Mouse (Mus musculus): ENCODE data around the gene Zyx.

The Zyx gene

DNA sequence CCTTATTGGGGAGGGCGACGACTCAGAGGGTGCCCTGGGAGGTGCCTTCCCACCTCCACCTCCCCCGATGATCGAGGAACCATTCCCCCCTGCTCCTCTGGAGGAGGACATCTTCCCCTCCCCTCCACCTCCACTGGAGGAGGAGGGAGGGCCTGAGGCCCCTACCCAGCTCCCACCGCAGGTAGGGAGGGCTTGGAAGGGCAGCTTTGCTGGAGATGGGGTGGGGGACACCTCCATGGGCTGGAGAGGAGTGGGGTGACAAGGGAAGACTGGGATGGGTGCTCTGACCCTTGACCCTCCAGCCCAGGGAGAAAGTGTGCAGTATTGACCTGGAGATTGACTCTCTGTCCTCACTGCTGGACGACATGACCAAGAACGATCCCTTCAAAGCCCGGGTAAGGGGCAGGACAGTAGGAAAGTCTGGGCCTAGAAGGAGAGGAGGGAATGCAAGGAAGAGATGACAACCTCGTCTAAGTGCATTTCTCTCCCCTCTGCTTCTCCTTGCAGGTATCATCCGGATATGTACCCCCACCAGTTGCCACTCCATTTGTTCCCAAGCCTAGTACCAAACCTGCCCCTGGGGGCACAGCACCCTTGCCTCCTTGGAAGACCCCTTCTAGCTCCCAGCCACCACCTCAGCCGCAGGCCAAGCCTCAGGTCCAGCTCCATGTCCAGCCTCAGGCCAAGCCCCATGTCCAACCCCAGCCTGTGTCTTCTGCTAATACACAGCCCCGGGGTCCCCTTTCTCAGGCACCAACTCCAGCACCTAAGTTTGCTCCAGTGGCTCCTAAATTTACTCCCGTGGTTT is 1.7 kb downstream of the Zyx start:
- DNase-seq (ENCODE audit: low spot score): no peak

GRCm38 (mm10) chr6:42351776-42352485 is 2.5 kb downstream of the Zyx start:
- DNase-seq (ENCODE audit: low spot score): no peak

- no peak for DNase-seq (ENCODE audit: low spot score)
These were observed 3.0 kb downstream of the Zyx start for GRCm38 (mm10) chr6:42352486-42352846.

DNA sequence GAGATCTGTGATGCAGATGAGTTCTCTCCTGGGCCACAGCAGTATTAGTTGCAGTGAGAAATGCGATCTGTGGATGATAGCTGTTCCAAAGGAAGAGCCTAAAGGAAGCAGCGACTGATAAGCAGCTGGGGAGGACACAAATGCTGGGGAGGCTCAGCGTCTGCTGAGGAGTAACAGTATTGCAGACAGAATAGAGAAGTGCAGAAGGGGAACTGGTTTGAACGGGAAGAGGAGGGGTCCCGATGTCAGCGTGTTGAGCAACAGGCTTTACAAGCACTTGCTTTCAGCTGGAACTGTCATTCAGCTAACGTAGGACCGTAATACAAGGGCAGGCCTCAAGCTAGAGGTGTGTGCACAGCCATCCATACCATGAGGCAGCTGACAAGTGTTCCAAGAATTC is 3.8 kb downstream of the Zyx start:
- DNase-seq (ENCODE audit: low spot score): no peak

GRCm38 (mm10) chr6:42354076-42355019 is 4.9 kb downstream of the Zyx start:
- no peak for DNase-seq (ENCODE audit: low spot score)

- no peak for DNase-seq (ENCODE audit: low spot score)
These were observed 5.9 kb downstream of the Zyx start for GRCm38 (mm10) chr6:42355366-42355765.

DNA sequence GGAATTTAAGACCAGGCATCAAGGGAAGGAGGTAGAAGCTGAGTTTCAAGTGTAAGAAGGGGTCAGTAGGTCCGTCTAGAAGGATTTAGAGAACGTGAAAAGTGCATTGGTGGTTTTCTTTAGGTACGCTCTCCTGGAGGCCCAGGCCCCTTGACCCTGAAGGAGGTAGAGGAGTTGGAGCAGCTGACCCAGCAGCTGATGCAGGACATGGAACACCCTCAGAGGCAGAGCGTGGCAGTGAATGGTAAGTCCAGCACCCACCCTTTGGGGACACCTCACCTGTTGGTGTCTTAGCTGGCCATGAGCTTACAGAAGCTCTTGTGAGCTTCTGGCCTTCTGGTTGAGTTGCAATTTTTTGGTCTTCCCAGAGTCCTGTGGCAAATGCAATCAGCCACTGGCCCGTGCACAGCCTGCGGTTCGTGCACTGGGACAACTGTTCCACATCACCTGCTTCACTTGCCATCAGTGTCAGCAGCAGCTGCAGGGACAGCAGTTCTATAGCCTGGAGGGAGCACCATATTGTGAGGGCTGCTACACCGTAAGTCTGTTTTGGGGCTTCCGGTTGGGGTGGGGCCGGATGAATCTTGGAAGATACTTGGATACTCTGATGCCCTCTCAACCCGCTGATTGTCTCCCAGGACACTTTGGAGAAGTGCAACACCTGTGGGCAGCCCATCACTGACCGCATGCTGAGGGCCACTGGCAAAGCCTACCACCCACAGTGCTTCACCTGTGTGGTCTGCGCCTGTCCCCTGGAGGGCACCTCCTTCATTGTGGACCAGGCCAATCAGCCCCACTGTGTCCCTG is 6.6 kb downstream of the Zyx start:
- DNase-seq (ENCODE audit: low spot score): no peak

DNA sequence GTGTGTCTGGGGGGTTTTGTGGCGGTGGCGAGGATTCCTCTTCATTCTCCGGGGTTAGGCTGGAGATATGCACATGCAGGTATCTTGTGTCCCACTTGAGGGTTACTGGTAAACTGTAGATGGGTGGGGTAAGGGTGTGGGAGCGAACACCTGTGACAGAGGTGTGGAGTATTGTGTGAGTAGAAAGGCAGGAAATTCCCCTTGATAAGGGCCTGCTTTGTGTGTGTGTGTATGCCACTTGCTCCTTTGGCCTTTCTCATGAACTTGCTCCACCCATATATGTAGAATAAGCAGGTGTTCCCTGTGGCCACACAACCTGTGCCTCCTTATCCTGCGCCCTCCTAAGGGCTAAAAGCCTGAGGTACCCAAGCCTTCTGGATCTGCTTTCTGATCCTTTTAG is 7.5 kb downstream of the Zyx start:
- DNase-seq (ENCODE audit: low spot score): no peak

DNA sequence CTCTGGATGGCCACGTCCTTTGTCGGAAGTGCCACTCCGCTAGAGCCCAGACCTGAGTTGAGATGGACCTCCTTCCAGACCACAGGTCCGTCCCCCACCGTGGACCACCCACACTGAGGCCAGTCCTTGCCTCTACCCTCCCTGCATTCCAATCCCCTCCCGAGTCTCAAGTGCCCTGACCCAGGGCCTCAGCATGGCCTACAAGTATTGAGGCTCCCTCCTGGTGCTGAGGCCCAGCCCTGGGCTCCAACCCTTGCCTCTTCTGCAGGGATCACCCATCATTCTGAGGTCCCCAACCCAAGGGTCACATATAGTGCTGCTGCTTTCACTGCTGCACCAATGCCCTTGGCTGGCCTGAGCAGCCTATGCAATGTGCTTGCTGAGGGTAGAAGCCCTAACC is 8.5 kb downstream of the Zyx start:
- no peak for DNase-seq (ENCODE audit: low spot score)

- no peak for DNase-seq (ENCODE audit: low spot score)
These were observed 9.5 kb downstream of the Zyx start for GRCm38 (mm10) chr6:42358901-42359300.

DNA sequence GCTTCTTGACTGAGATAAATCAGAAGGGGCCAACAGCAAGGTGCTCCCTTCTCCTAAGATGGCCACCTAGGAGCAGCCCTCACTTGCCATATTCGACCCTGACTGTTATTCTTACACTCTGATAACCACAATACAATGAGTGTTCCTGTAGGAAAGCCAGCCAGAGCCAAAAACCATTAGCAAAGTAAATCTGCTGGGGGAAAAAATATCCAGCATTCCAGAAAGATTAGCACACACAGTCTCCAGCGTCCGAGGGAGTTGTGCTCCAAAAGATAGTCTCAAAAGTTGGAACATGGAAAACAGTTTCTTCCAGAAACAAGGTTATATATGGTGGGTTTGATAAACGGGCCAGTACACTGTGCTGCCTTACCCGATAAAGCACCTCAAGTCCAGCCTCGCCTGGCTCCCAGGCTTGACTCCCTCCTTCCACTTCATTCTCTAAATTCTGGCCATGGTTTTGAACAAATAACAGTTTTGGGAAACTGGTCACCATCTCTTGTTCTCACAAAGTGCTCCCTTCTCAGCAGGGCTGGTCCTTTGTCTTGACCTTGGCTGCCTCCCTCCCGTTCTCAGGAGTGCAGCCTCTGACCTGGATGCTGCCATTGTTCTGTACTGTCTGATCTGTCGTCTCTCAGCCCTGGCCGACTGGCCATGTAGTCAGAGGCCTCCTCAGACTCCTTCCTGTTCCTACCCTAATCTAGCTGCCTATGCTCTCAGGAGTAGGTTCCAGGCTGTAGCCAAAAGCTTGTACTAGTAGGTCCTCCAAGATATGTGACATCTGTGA is 10.1 kb downstream of the Zyx start:
- DNase-seq (ENCODE audit: low spot score): no peak

- no peak for DNase-seq (ENCODE audit: low spot score)
These were observed 10.9 kb downstream of the Zyx start for GRCm38 (mm10) chr6:42360231-42360840.

DNA sequence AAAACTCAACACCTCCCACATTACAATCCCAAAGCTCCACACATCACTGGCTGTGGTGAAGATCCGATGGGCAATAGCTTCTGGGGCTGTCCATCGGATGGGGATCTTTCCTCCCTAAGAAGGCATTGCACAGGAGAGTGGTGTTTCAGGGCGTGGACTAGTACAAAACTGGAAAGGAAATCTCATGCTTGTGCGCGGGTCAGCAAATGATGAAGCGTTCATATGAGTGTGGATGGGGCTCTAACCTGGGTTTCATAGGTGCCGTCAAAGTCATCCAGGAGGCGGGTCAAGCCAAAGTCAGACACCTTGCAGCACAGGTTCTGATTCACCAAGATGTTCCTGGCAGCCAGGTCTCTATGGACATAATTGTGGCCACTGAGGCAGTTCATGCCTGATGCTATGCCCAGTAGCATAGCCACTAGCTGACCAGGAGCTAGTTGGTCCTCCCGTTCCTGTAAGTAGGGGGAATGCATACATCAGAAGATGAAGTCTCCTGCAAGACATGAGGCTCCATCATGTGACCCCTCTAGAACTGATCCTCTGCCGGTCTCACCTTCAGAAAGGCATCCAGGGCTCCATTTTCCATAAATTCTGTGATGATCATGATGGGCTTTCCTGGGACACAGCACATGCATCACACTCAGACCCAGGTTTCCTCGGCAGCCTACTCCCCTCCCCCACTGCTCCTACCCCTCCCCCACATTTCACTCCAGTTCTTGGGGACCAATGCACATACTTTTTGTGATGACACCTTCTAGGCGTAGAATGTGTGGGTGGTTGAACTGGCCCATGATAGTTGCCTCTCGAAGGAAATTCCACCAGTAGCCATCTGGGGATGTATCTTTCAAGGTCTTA is 11.8 kb downstream of the Zyx start:
- no peak for DNase-seq (ENCODE audit: low spot score)

GRCm38 (mm10) chr6:42362074-42362473 is 12.6 kb downstream of the Zyx start:
- no peak for DNase-seq (ENCODE audit: low spot score)

GRCm38 (mm10) chr6:42362497-42362896 is 13.1 kb downstream of the Zyx start:
- no peak for DNase-seq (ENCODE audit: low spot score)

DNA sequence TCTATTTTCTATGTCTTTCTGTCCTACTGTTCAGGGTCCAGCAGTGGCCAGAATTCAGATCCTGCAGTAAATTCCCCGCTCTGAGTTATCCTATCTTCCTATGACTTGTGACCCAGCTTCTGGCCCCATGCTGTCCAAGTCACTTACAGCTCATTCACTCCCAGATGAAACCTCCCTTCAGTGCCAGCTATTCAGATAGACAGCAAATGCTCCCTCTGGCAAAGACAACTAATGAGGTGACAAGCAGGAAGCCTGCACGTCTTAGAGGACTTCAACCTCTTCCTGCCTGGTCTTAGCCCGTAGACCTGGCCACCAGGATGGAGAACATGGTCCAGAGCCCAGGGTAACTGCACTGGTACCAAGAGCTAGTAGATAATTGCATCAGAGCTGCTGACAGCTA is 13.5 kb downstream of the Zyx start:
- DNase-seq (ENCODE audit: low spot score): no peak

- no peak for DNase-seq (ENCODE audit: low spot score)
These were observed 14.6 kb downstream of the Zyx start for GRCm38 (mm10) chr6:42364066-42364465.

- no peak for DNase-seq (ENCODE audit: low spot score)
These were observed 15.2 kb downstream of the Zyx start for GRCm38 (mm10) chr6:42364607-42365006.

DNA sequence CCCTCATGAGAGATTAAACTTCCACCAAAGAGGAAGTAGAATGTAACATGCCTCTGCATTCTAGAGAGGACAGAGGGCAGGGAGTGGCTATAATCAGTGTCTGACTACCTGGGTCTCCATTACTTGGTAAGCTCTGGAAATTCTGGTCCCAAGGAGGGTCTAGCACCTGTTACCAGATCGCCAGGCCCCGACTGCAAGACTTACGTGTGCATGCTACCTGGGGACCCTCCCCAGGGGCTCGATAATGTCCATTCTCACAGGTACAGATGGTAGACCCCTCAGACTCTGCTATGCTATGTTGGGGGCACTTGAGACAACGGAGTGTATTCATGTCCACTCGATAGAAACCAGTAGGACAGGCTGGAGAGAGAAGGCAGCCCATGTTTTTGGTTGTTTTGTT is 15.8 kb downstream of the Zyx start:
- DNase-seq (ENCODE audit: low spot score): no peak

DNA sequence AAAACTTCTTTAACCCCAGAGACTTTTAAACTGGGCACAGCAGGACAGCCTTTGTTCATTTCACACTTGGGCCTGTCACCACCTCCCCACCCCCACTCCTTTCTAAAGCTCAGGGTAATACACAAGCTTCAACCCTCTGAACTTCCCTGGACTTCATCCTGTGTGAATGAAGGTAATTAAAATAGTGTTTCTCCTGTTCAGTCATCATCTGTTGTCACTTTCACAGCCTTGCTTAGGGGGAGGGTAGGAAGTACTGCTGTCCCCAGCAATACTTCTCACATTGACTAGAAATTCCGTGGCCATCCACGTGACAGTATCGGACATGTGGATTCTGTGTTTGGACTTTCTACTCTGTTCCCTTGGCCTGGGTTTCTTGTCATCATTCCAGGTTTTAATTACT is 20.4 kb downstream of the Zyx start:
- no peak for DNase-seq (ENCODE audit: low spot score)

Data from ovary, postnatal 14 days (tissue).